9 mouse cellular contexts compared by ENCODE assay signal in the genomic region with DNA sequence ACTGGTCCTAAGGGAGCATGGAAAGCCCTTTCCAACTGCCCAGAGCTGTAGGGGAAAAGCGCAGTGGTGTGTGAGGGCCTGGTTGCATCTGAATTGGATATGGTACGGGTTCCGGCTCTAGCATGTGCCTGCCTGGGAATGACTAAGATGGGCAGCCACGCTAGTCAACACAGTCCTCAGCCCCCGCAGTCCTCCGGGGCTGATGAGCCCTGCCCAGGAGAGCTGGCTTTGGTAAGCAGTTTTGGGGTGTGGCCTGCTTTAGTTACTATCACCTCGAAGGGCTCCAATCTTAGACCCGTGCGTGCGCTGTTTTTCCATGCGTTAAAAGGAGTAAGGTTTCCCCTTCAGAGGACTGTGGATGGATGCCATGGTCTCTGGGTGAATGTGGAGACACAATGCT. TPM values are rescaled to one million over a fixed set of nuclear protein-coding genes. Genes with fewer than 3 reads are reported as not detected.
DNase-seq lines count a peak whose midpoint lies in the region; TF ChIP-seq lines count a peak whose summit lies in the region.
"Had no signal": no experiment of that assay in that cellular context is flagged by ENCODE, and none has a peak within 500 bp of the region (broad histone marks: within the 10 kb centered on the region; RNA-seq: fewer than 3 reads in every experiment).

No protein-coding gene starts in this region.

- no peak overlapping the region for H3ac ChIP-seq in myocyte (ENCODE audit: control insufficient read depth, insufficient read length)

- DNase-seq in lung, postnatal 10 days, result peak; percentile 12
- DNase-seq in lung, adult 2 months, result no peak
- peak; percentile 30 for DNase-seq in R1 (ENCODE audit: low read depth, low spot score)
- DNase-seq in heart, postnatal 4 days, result peak; percentile 18
- DNase-seq in cerebellum, adult 18-20 months, result no peak
- no peak for DNase-seq in cerebellum, adult 9-10 months
- no peak for DNase-seq in adrenal gland, postnatal 36 days

- H3K4me2 ChIP-seq in myocyte (ENCODE audit: low read depth), result peak overlapping the region; percentile 54
- H3K4me2 ChIP-seq: embryonic facial prominence, embryonic 13.5 days had no signal

- no peaks in the 10 kb centered on the region for H3K36me3 ChIP-seq in myocyte (ENCODE audit: control insufficient read depth, insufficient read depth)
- H3K36me3 ChIP-seq: embryonic facial prominence, embryonic 13.5 days had no signal

- no peak for TF ChIP-seq CTCF in lung, adult 2 months (IDR thresholded peaks at IDR 0.05; ENCODE audit: insufficient read depth, low read length)

- 78% methylated on average over 11 of the region's 11 CpGs for WGBS in lung, adult 2 months

- H3K4me1 ChIP-seq in lung, adult 2 months (ENCODE audit: control insufficient read depth, insufficient read depth, low read length), result no peaks in the 10 kb centered on the region

- no peak overlapping the region for H3K4me3 ChIP-seq in lung, adult 2 months (replicated peaks; ENCODE audit: extremely low read depth, low read depth, low read length)
- H3K4me3 ChIP-seq in myocyte, result no peak overlapping the region
- H3K4me3 ChIP-seq: embryonic facial prominence, embryonic 13.5 days had no signal

- no peaks in the 10 kb centered on the region for H3K27me3 ChIP-seq in myocyte (ENCODE audit: control insufficient read depth, insufficient read depth, insufficient read length)
- H3K27me3 ChIP-seq: embryonic facial prominence, embryonic 13.5 days had no signal

- no peak for TF ChIP-seq POLR2A in lung, adult 2 months (IDR thresholded peaks at IDR 0.05; ENCODE audit: borderline replicate concordance, extremely low read depth, low read depth, low read length)
- no peak for TF ChIP-seq POLR2A in myocyte (IDR thresholded peaks at IDR 0.05; ENCODE audit: insufficient read length, low read depth)

- no peaks in the 10 kb centered on the region for H3K79me2 ChIP-seq in myocyte (ENCODE audit: control insufficient read depth, insufficient read depth)

TF ChIP-seq in myocyte, 11 proteins besides CTCF, POLR2A, EP300 and RAD21:
- no peak for TF ChIP-seq REST (IDR thresholded peaks at IDR 0.05; ENCODE audit: insufficient read depth, insufficient read length)
- TF ChIP-seq TCF12 (IDR thresholded peaks at IDR 0.05; ENCODE audit: insufficient read depth, poor library complexity, severe bottlenecking), result no peak
- no peak for TF ChIP-seq E2F4 (IDR thresholded peaks at IDR 0.05; ENCODE audit: insufficient read depth)
- TF ChIP-seq CEBPB (IDR thresholded peaks at IDR 0.05; ENCODE audit: insufficient read depth, poor library complexity, severe bottlenecking), result no peak
- TF ChIP-seq USF1 (IDR thresholded peaks at IDR 0.05; ENCODE audit: low read depth), result no peak
- no peak for TF ChIP-seq TCF3 (IDR thresholded peaks at IDR 0.05; ENCODE audit: insufficient read length, low read depth)
- TF ChIP-seq SRF (IDR thresholded peaks at IDR 0.05; ENCODE audit: control insufficient read depth, insufficient read length, low read depth), result no peak

RNA-seq across cellular contexts. Expression of a gene that starts 16.4 kb away (rescaled TPM):
- 282 and 339 TPM in 2 replicates for polyA plus RNA-seq in lung, adult 2 months (2012; rRNA removed)
- total RNA-seq in heart, postnatal 4 days (2021), result 1,000 to 10,000 TPM in 1 of 2 experiments, 100 to 1,000 TPM in 1; 959 to 1,008 TPM
- 597 TPM for polyA plus RNA-seq in myocyte (2012; fragmentation: generic; extraction: Trizol)
- total RNA-seq in adrenal gland, postnatal 36 days (2021), result 100 to 1,000 TPM; 680 to 813 TPM

RNA-seq across cellular contexts. Expression of a gene that starts 20.8 kb away (rescaled TPM):
- polyA plus RNA-seq in lung, adult 2 months (2012; rRNA removed), result 8.7 and 11.1 TPM in 2 replicates
- 10 to 100 TPM; 17.7 to 19.8 TPM for total RNA-seq in heart, postnatal 4 days (2021)
- 15.3 TPM for polyA plus RNA-seq in myocyte (2012; fragmentation: generic; extraction: Trizol)
- 10 to 100 TPM; 24.6 to 30.5 TPM for total RNA-seq in adrenal gland, postnatal 36 days (2021)

Comparison
In these comparisons a context has a peak if more than half of its experiments do, and no peak if none do; other contexts are left out.
1. DNase-seq: peak in lung, postnatal 10 days (single experiment), R1 (single experiment) and heart, postnatal 4 days (single experiment); none in lung, adult 2 months (single experiment), cerebellum, adult 18-20 months (0 of 2), cerebellum, adult 9-10 months (single experiment) and adrenal gland, postnatal 36 days (0 of 2).